Mouse (Mus musculus): Measurements from ENCODE around the gene Gm15517.

Gene Gm15517

DNA sequence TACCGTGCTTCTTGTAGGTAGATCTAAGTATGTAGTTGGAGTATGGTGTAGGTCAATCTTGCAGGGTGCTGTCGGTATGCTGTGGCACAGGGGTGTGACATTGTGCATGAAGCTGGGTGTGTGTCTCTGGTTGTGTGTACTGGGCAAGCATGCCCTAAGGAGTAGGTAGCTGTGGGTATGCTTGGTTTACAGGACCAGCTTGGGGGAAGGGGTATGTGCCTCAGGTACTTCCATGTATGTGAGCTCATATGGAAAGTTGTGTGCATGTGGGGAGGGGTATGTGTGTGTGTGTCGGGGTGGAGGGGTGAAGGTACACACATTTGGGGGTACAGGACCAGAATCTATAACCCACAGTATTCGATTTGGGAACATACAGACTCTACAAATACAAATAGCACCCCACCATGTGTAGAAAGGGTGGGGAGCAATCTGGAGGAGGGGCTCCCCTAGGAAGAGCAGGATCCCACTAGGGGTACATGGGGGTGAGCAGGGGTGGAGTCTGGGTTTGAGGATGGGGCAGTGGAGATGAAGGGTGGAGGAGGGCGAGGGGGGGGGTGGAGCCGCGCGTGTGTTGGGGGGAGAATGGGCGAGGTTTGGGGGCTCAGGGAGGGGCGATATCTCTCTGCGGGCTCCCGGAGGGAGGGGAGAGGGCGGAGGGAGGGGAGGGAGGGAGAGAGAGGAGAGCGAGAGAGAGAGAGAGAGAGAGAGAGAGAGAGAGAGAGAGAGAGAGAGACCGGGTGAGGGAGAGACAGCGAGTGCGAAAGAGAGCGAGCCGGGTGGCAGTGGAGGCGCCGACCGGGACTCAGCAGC, 48.4 kb downstream of the Gm15517 start, which contains the start of gene Shank1:
Gene Shank1 (plus strand): TSS at position 779 of the 810 bp plus-strand sequence.
- no peak for DNase-seq (ENCODE audit: low read depth, low spot score)

DNA sequence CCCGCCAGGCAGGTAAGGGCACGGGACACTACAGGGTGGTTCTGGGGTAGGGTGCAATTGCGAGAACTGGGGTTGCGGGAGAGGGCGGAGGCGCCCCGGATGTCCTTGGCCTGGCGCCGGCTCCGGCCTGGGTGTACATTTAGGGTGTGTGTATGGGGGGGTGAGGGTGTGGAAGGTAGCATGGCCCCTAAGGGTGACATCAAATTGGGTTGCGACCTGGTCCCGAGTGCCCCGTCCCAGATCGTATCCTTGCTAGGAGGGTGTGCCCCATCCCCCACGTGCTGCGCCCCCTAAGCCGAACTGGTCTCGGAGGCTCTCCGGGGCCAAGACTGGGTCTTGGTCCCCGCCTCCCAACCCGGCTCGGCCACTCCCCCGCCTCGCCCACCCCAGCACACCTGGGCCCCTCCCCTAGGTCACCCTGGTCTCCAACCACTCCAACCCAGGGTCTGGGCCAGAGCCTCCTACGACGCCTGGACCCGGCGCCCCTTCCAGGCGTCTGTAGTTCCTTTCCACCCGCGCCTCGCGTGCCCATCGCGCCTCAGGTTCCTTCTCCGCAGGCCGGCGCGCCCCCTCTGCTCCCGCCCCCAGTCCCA, 49.1 kb downstream of the Gm15517 start:
- DNase-seq (ENCODE audit: low read depth, low spot score), result no peak

DNA sequence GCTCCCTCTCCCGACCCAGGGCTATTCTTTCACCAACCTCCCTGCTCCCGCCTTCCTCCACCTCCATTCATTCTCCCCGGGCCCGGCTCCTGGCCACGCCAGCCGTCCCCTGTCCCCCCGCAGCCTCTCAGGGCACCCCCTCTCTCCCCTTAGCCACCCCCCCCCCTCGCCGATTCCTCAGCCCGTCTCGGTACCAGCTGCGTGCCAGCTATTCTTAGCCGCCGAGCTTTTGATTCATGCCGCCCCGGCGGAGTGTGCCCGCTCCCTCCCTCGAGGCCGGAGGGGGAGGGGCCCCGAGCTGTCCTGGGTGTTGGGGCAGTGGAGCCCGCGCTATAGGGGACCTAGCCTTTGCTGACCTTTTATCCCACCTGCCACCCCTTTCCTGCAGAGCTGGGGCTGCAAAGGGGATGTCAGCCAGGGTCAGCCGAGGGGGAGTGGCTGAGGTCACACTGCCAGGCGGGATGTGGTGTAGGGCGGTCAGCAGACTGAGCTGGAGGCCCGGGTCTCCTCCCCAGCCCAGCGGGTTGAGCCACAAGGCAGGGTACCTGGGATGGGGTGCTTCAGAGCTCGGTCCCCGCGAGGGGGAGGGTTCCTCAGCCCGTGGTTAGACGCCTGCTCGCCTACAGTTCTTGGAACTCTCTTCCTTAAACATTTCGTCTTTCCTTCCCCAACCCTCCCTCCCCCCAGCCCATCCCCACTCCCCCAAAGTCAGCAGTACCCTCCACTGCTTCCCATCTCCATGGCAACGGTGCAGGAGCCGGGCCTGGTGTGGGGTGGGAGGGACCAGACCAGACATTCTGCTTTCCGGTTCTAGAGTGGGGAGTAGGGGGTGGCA, 49.8 kb downstream of the Gm15517 start:
- DNase-seq (ENCODE audit: low read depth, low spot score), result no peak
